Mouse (Mus musculus): ENCODE measurements around the gene Olfr1295.

The Olfr1295 gene

GRCm38 (mm10) chr2:111569581-111569980, at the start of gene Olfr1295:
Olfr1295 (minus strand) TSS chr2:111569681.
- DNase-seq (ENCODE audit: low spot score) = no peak

GRCm38 (mm10) chr2:111540191-111540590, 29.3 kb downstream of the Olfr1295 start, which contains the start of gene Olfr1294:
Olfr1294 (minus strand) TSS chr2:111540291.
- DNase-seq (ENCODE audit: low spot score) = no peak

- no peak for DNase-seq (ENCODE audit: low spot score)
These were observed 44.6 kb downstream of the Olfr1295 start, which contains the start of gene Olfr1293-ps for GRCm38 (mm10) chr2:111524903-111525302. Olfr1293-ps (plus strand) TSS chr2:111525203.

- DNase-seq (ENCODE audit: low spot score) = no peak
These were observed 52.0 kb downstream of the Olfr1295 start for GRCm38 (mm10) chr2:111517451-111517850.

Data from layer of hippocampus, adult 11-12 months (tissue).